Comparison of ENCODE assay signal across 7 mouse cellular contexts in the genomic region with DNA sequence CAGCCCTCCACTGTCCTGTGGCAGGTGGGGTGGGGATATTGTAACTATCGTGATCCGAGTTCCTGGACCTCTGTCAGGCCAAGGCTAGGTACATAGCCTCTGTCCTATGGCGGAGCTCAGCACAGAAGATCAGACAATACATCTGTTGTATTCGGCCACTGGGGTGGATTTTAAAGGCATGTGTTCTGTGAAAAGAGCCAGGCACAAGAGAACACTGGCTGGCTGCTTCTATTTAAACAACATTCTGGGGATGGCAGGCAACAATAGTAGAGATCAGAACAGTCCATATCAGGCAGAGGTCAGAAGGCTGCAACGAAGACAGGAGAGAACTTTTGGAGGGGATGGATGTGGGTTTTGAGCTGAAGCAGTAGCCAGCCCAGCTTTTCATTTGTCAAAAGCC. TPM values are rescaled to one million over a fixed set of nuclear protein-coding genes. Genes with fewer than 3 reads are reported as not detected.
A peak's percentile ranks its signal among the peaks of the same experiment; 100 is the strongest.
DNase-seq lines count a peak whose midpoint lies in the region; ATAC-seq and TF ChIP-seq lines count a peak whose summit lies in the region.

No protein-coding gene starts in this region.

- no peak overlapping the region for H3K4me3 ChIP-seq in kidney, embryonic 14.5 days (ENCODE audit: low read length)
- H3K4me3 ChIP-seq in cortical plate, adult 2 months (ENCODE audit: insufficient read depth, low read length) = no peak overlapping the region
- H3K4me3 ChIP-seq in hindbrain, embryonic 10.5 days = no peak overlapping the region
- H3K4me3 ChIP-seq in neural tube, embryonic 12.5 days = no peak overlapping the region

- peak overlapping the region; percentile 94; the same call in 1 of the 2 replicates for H3K4me2 ChIP-seq in kidney, embryonic 14.5 days (replicated peaks; ENCODE audit: low read depth, low read length)
- H3K4me2 ChIP-seq in neural tube, embryonic 12.5 days (replicated peaks) = 0 out of 2 replicates have a peak overlapping the region, but pooled peaks have one; percentile 66

- TF ChIP-seq CTCF in cortical plate, adult 2 months (IDR thresholded peaks at IDR 0.05; ENCODE audit: extremely low read depth, insufficient read depth, low read length) = no peak

- DNase-seq in kidney, adult 11 months = no peak
- DNase-seq in hindbrain, embryonic 10.5 days (ENCODE audit: low spot score) = peak; percentile 34
- no peak for DNase-seq in urinary bladder, postnatal 14 days (ENCODE audit: low spot score)
- no peak for DNase-seq in heart, postnatal 36 days

- H3K4me1 ChIP-seq in kidney, embryonic 14.5 days (ENCODE audit: control insufficient read depth, insufficient read depth, low read length) = peaks cover 14% of the 10 kb centered on the region
- H3K4me1 ChIP-seq in cortical plate, adult 2 months (ENCODE audit: control insufficient read depth, insufficient read depth, low read length) = no peaks in the 10 kb centered on the region
- H3K4me1 ChIP-seq in hindbrain, embryonic 10.5 days (replicated peaks) = peaks cover 49% of the 10 kb centered on the region
- H3K4me1 ChIP-seq in neural tube, embryonic 12.5 days = peaks cover 27% of the 10 kb centered on the region

- no peak for TF ChIP-seq POLR2A in cortical plate, adult 2 months (IDR thresholded peaks at IDR 0.05; ENCODE audit: extremely low read depth, insufficient read depth, low read length)

- peaks cover 34% of the 10 kb centered on the region for H3K27me3 ChIP-seq in kidney, embryonic 14.5 days (ENCODE audit: control insufficient read depth, insufficient read depth, low read length)
- H3K27me3 ChIP-seq in hindbrain, embryonic 10.5 days (ENCODE audit: insufficient read depth, poor library complexity, severe bottlenecking) = peaks cover 70% of the 10 kb centered on the region
- peaks cover 13% of the 10 kb centered on the region for H3K27me3 ChIP-seq in neural tube, embryonic 12.5 days (replicated peaks)

- 67% methylated on average over 5 of the region's 5 CpGs for WGBS in kidney, embryonic 14.5 days
- 25% methylated on average over 5 of the region's 5 CpGs for WGBS in hindbrain, embryonic 10.5 days
- 32% methylated on average over 5 of the region's 5 CpGs for WGBS in neural tube, embryonic 12.5 days

- intact Hi-C loops in heart, postnatal 36 days (cut with DNase I) = no loop called here

- H3K36me3 ChIP-seq in kidney, embryonic 14.5 days (ENCODE audit: control insufficient read depth, insufficient read depth, low read length) = no peaks in the 10 kb centered on the region
- H3K36me3 ChIP-seq in hindbrain, embryonic 10.5 days = no peaks in the 10 kb centered on the region
- H3K36me3 ChIP-seq in neural tube, embryonic 12.5 days = no peaks in the 10 kb centered on the region

- ATAC-seq in kidney, embryonic 14.5 days (ENCODE audit: low FRiP score, low TSS enrichment) = no peak
- no peak for ATAC-seq in neural tube, embryonic 12.5 days (ENCODE audit: low FRiP score, low read depth)

- no peak overlapping the region for H3K27ac ChIP-seq in kidney, embryonic 14.5 days (ENCODE audit: low read depth, low read length)
- peak overlapping the region; percentile 61 for H3K27ac ChIP-seq in cortical plate, adult 2 months (ENCODE audit: insufficient read depth, low read length)
- peak overlapping the region; percentile 89 for H3K27ac ChIP-seq in hindbrain, embryonic 10.5 days
- 0 out of 2 replicates have a peak overlapping the region, but pooled peaks have one; percentile 13 for H3K27ac ChIP-seq in neural tube, embryonic 12.5 days

- H3K9me3 ChIP-seq in kidney, embryonic 14.5 days (ENCODE audit: control insufficient read depth, low read length) = no peaks in the 10 kb centered on the region
- H3K9me3 ChIP-seq in hindbrain, embryonic 10.5 days = no peaks in the 10 kb centered on the region
- no peaks in the 10 kb centered on the region for H3K9me3 ChIP-seq in neural tube, embryonic 12.5 days

- H3K9ac ChIP-seq in kidney, embryonic 14.5 days (ENCODE audit: low read depth, low read length) = no peak overlapping the region
- no peak overlapping the region for H3K9ac ChIP-seq in neural tube, embryonic 12.5 days

RNA-seq across cellular contexts. Expression of a gene that starts 1.4 kb away (rescaled TPM):
- 0.27 and 0.97 TPM in 2 replicates for polyA plus RNA-seq in kidney, embryonic 14.5 days (2014; fragmentation: Nextera tagmentation; extraction: Ambion mirVana)
- 24.6 and 25.4 TPM in 2 replicates for polyA plus RNA-seq in cortical plate, adult 2 months (2012; rRNA removed)
- polyA plus RNA-seq in hindbrain, embryonic 10.5 days (2016; fragmentation: Nextera tagmentation; extraction: Ambion mirVana) = 1.6 and 2.0 TPM in 2 replicates
- polyA plus RNA-seq in neural tube, embryonic 12.5 days (2016; fragmentation: Nextera tagmentation; extraction: Ambion mirVana) = 2.8 and 4.0 TPM in 2 replicates
- total RNA-seq in heart, postnatal 36 days (2021) = 1 to 10 TPM in 1 of 2 experiments, under 1 TPM in 1; 0.81 to 2.0 TPM

RNA-seq across cellular contexts. Expression of a gene that starts 16.0 kb away (rescaled TPM):
- 96.4 and 99.1 TPM in 2 replicates for polyA plus RNA-seq in kidney, embryonic 14.5 days (2014; fragmentation: Nextera tagmentation; extraction: Ambion mirVana)
- polyA plus RNA-seq in cortical plate, adult 2 months (2012; rRNA removed) = 73.3 and 76.0 TPM in 2 replicates
- 91.4 and 104 TPM in 2 replicates for polyA plus RNA-seq in hindbrain, embryonic 10.5 days (2016; fragmentation: Nextera tagmentation; extraction: Ambion mirVana)
- polyA plus RNA-seq in neural tube, embryonic 12.5 days (2016; fragmentation: Nextera tagmentation; extraction: Ambion mirVana) = 80.5 and 85.5 TPM in 2 replicates
- total RNA-seq in heart, postnatal 36 days (2021) = 10 to 100 TPM; 74.5 to 75.6 TPM

RNA-seq across cellular contexts. Expression of a gene that starts 16.1 kb away (rescaled TPM):
- polyA plus RNA-seq in kidney, embryonic 14.5 days (2014; fragmentation: Nextera tagmentation; extraction: Ambion mirVana) = 117 and 123 TPM in 2 replicates
- 75.7 and 95.2 TPM in 2 replicates for polyA plus RNA-seq in cortical plate, adult 2 months (2012; rRNA removed)
- polyA plus RNA-seq in hindbrain, embryonic 10.5 days (2016; fragmentation: Nextera tagmentation; extraction: Ambion mirVana) = 122 and 135 TPM in 2 replicates
- 118 and 124 TPM in 2 replicates for polyA plus RNA-seq in neural tube, embryonic 12.5 days (2016; fragmentation: Nextera tagmentation; extraction: Ambion mirVana)
- total RNA-seq in heart, postnatal 36 days (2021) = 10 to 100 TPM; 23.6 to 27.0 TPM

RNA-seq across cellular contexts. Expression of a gene that starts 53.6 kb away (rescaled TPM):
- 0.10 TPM in 1 of 2 replicates, not detected in the other for polyA plus RNA-seq in kidney, embryonic 14.5 days (2014; fragmentation: Nextera tagmentation; extraction: Ambion mirVana)
- polyA plus RNA-seq in cortical plate, adult 2 months (2012; rRNA removed) = 0.46 and 0.79 TPM in 2 replicates
- polyA plus RNA-seq in hindbrain, embryonic 10.5 days (2016; fragmentation: Nextera tagmentation; extraction: Ambion mirVana) = 0.07 and 0.20 TPM in 2 replicates
- 0.15 and 0.20 TPM in 2 replicates for polyA plus RNA-seq in neural tube, embryonic 12.5 days (2016; fragmentation: Nextera tagmentation; extraction: Ambion mirVana)
- not detected for total RNA-seq in heart, postnatal 36 days (2021)
